Mouse (Mus musculus) activated CD4-positive, CD25-positive, alpha-beta regulatory T cell, adult 4 months (primary cell): ENCODE measurements around the gene Clcnkb. TPM values are rescaled to one million over a fixed set of nuclear protein-coding genes. Genes with fewer than 3 reads are reported as not detected.

Experiments
- ATAC-seq: one replicate; pipeline ENCODE4 v1.8.0; 2017
- polyA plus RNA-seq, 2 experiments: library from polyadenylated mRNA; unstranded; fragments of 100-300 nt; shearing (Covaris generic); gene quantifications; one replicate each; pipeline ENCODE4 v1.2.1; 2017

Gene Clcnkb
- polyA plus RNA-seq, 2 experiments from 2014 or later = not detected

- ATAC-seq = peak; percentile 75
These were observed 11.1 kb downstream of the Clcnkb start for GRCm38 (mm10) chr4:141404518-141405313.

- ATAC-seq = no peak
These were observed 15.6 kb downstream of the Clcnkb start for GRCm38 (mm10) chr4:141400171-141400570.

GRCm38 (mm10) chr4:141398545-141398944 lies 17.3 kb downstream of the Clcnkb start, which contains the start of gene Clcnka:
Gene Clcnka, minus strand, starts transcription at chr4:141398724.
- no peak for ATAC-seq

GRCm38 (mm10) chr4:141397861-141398260 lies 18.0 kb downstream of the Clcnkb start:
- no peak for ATAC-seq

- ATAC-seq = no peak
These were observed 21.1 kb downstream of the Clcnkb start for GRCm38 (mm10) chr4:141394751-141395150.

GRCm38 (mm10) chr4:141391293-141391692 lies 24.5 kb downstream of the Clcnkb start:
- no peak for ATAC-seq

GRCm38 (mm10) chr4:141389366-141390150 lies 26.3 kb downstream of the Clcnkb start:
- no peak for ATAC-seq

GRCm38 (mm10) chr4:141387933-141388332 lies 27.9 kb downstream of the Clcnkb start:
- no peak for ATAC-seq

GRCm38 (mm10) chr4:141387093-141387784 lies 28.6 kb downstream of the Clcnkb start:
- ATAC-seq = peak; percentile 46

- no peak for ATAC-seq
These were observed 29.7 kb downstream of the Clcnkb start for GRCm38 (mm10) chr4:141386150-141386549.

- no peak for ATAC-seq
These were observed 30.5 kb downstream of the Clcnkb start for GRCm38 (mm10) chr4:141385275-141385674.

GRCm38 (mm10) chr4:141382406-141382805 lies 33.4 kb downstream of the Clcnkb start:
- no peak for ATAC-seq

GRCm38 (mm10) chr4:141379674-141380073 lies 36.1 kb downstream of the Clcnkb start:
- ATAC-seq = no peak

- ATAC-seq = no peak
These were observed 43.4 kb downstream of the Clcnkb start for GRCm38 (mm10) chr4:141372426-141372825.

- ATAC-seq = no peak
These were observed 47.6 kb downstream of the Clcnkb start, which contains the start of gene Fam131c for GRCm38 (mm10) chr4:141367997-141368791. Gene Fam131c, plus strand, starts transcription at chr4:141368220.

GRCm38 (mm10) chr4:141365876-141366275 lies 49.9 kb downstream of the Clcnkb start:
- ATAC-seq = no peak

- no peak for ATAC-seq
These were observed 50.7 kb downstream of the Clcnkb start for GRCm38 (mm10) chr4:141365126-141365525.

- ATAC-seq = peak; percentile 36
These were observed 52.8 kb downstream of the Clcnkb start for GRCm38 (mm10) chr4:141362937-141363548.

- no peak for ATAC-seq
These were observed 55.0 kb downstream of the Clcnkb start for GRCm38 (mm10) chr4:141360846-141361245.

GRCm38 (mm10) chr4:141359222-141359621 lies 56.6 kb downstream of the Clcnkb start:
- ATAC-seq = no peak

- ATAC-seq = no peak
These were observed 58.0 kb downstream of the Clcnkb start for GRCm38 (mm10) chr4:141357811-141358210.
